Mouse (Mus musculus): ENCODE results near the gene Aldh3a2. TPM values are rescaled to one million over a fixed set of nuclear protein-coding genes. Genes with fewer than 3 reads are reported as not detected.

Aldh3a2 gene
- polyA plus RNA-seq, 1 experiment: not detected

- H3K4me1 ChIP-seq (ENCODE audit: control insufficient read depth, insufficient read depth, low read length): no peaks in the 10 kb centered on the region
- no peak overlapping the region for H3K4me3 ChIP-seq (ENCODE audit: insufficient read depth, low read depth, low read length)
- 84% methylated on average over 6 of the region's 6 CpGs for WGBS
- TF ChIP-seq CTCF (IDR thresholded peaks at IDR 0.05; ENCODE audit: insufficient read depth, low read depth, low read length) (no peak), POLR2A (IDR thresholded peaks at IDR 0.05; ENCODE audit: insufficient read depth, low read depth, low read length) (no peak)
- no peak overlapping the region for H3K27ac ChIP-seq (ENCODE audit: insufficient read depth, low read depth, low read length)
Observed at GRCm38 (mm10) chr11:61225941-61226412, 41.3 kb downstream of the Aldh3a2 start.

- Histone ChIP-seq H3K4me3 (ENCODE audit: insufficient read depth, low read depth, low read length) (no peak overlapping the region), H3K4me1 (ENCODE audit: control insufficient read depth, insufficient read depth, low read length) (no peaks in the 10 kb centered on the region), H3K27ac (ENCODE audit: insufficient read depth, low read depth, low read length) (no peak overlapping the region)
- TF ChIP-seq CTCF (IDR thresholded peaks at IDR 0.05; ENCODE audit: insufficient read depth, low read depth, low read length): no peak
- no peak for TF ChIP-seq POLR2A (IDR thresholded peaks at IDR 0.05; ENCODE audit: insufficient read depth, low read depth, low read length)
- WGBS: 83% methylated on average over 4 of the region's 4 CpGs
Observed at GRCm38 (mm10) chr11:61225511-61225910, 41.8 kb downstream of the Aldh3a2 start.

GRCm38 (mm10) chr11:61224907-61225306 lies 42.4 kb downstream of the Aldh3a2 start:
- Histone ChIP-seq H3K4me3 (ENCODE audit: insufficient read depth, low read depth, low read length) (no peak overlapping the region), H3K27ac (ENCODE audit: insufficient read depth, low read depth, low read length) (no peak overlapping the region), H3K4me1 (ENCODE audit: control insufficient read depth, insufficient read depth, low read length) (no peaks in the 10 kb centered on the region)
- 93% methylated on average over 10 of the region's 10 CpGs for WGBS
- TF ChIP-seq CTCF (IDR thresholded peaks at IDR 0.05; ENCODE audit: insufficient read depth, low read depth, low read length) (no peak), POLR2A (IDR thresholded peaks at IDR 0.05; ENCODE audit: insufficient read depth, low read depth, low read length) (no peak)

- TF ChIP-seq POLR2A (IDR thresholded peaks at IDR 0.05; ENCODE audit: insufficient read depth, low read depth, low read length): no peak
- no peak for TF ChIP-seq CTCF (IDR thresholded peaks at IDR 0.05; ENCODE audit: insufficient read depth, low read depth, low read length)
- 80% methylated on average over 6 of the region's 6 CpGs for WGBS
- H3K4me3 ChIP-seq (ENCODE audit: insufficient read depth, low read depth, low read length): no peak overlapping the region
- H3K27ac ChIP-seq (ENCODE audit: insufficient read depth, low read depth, low read length): no peak overlapping the region
- H3K4me1 ChIP-seq (ENCODE audit: control insufficient read depth, insufficient read depth, low read length): no peaks in the 10 kb centered on the region
Observed at GRCm38 (mm10) chr11:61224234-61224744, 43.0 kb downstream of the Aldh3a2 start.

- H3K27ac ChIP-seq (ENCODE audit: insufficient read depth, low read depth, low read length): no peak overlapping the region
- no peak overlapping the region for H3K4me3 ChIP-seq (ENCODE audit: insufficient read depth, low read depth, low read length)
- H3K4me1 ChIP-seq (ENCODE audit: control insufficient read depth, insufficient read depth, low read length): no peaks in the 10 kb centered on the region
- TF ChIP-seq CTCF (IDR thresholded peaks at IDR 0.05; ENCODE audit: insufficient read depth, low read depth, low read length) (no peak), POLR2A (IDR thresholded peaks at IDR 0.05; ENCODE audit: insufficient read depth, low read depth, low read length) (no peak)
- 88% methylated on average over 9 of the region's 9 CpGs for WGBS
Observed at GRCm38 (mm10) chr11:61222971-61223745, 44.1 kb downstream of the Aldh3a2 start.

GRCm38 (mm10) chr11:61222007-61222406 lies 45.3 kb downstream of the Aldh3a2 start:
- 67% methylated on average over 1 of the region's 1 CpGs for WGBS
- Histone ChIP-seq H3K4me3 (ENCODE audit: insufficient read depth, low read depth, low read length) (no peak overlapping the region), H3K4me1 (ENCODE audit: control insufficient read depth, insufficient read depth, low read length) (no peaks in the 10 kb centered on the region), H3K27ac (ENCODE audit: insufficient read depth, low read depth, low read length) (no peak overlapping the region)
- TF ChIP-seq POLR2A (IDR thresholded peaks at IDR 0.05; ENCODE audit: insufficient read depth, low read depth, low read length) (no peak), CTCF (IDR thresholded peaks at IDR 0.05; ENCODE audit: insufficient read depth, low read depth, low read length) (no peak)

- H3K4me3 ChIP-seq (ENCODE audit: insufficient read depth, low read depth, low read length): no peak overlapping the region
- no peaks in the 10 kb centered on the region for H3K4me1 ChIP-seq (ENCODE audit: control insufficient read depth, insufficient read depth, low read length)
- TF ChIP-seq CTCF (IDR thresholded peaks at IDR 0.05; ENCODE audit: insufficient read depth, low read depth, low read length) (no peak), POLR2A (IDR thresholded peaks at IDR 0.05; ENCODE audit: insufficient read depth, low read depth, low read length) (no peak)
- no peak overlapping the region for H3K27ac ChIP-seq (ENCODE audit: insufficient read depth, low read depth, low read length)
- WGBS: 67% methylated on average over 9 of the region's 9 CpGs
Observed at GRCm38 (mm10) chr11:61220156-61220881, 46.9 kb downstream of the Aldh3a2 start.

- H3K4me3 ChIP-seq (ENCODE audit: insufficient read depth, low read depth, low read length): no peak overlapping the region
- peaks cover 12% of the 10 kb centered on the region for H3K4me1 ChIP-seq (ENCODE audit: control insufficient read depth, insufficient read depth, low read length)
- 87% methylated on average over 3 of the region's 3 CpGs for WGBS
- no peak overlapping the region for H3K27ac ChIP-seq (ENCODE audit: insufficient read depth, low read depth, low read length)
- TF ChIP-seq POLR2A (IDR thresholded peaks at IDR 0.05; ENCODE audit: insufficient read depth, low read depth, low read length): no peak
- no peak for TF ChIP-seq CTCF (IDR thresholded peaks at IDR 0.05; ENCODE audit: insufficient read depth, low read depth, low read length)
Observed at GRCm38 (mm10) chr11:61215936-61216335, 51.3 kb downstream of the Aldh3a2 start.

- Histone ChIP-seq H3K4me3 (ENCODE audit: insufficient read depth, low read depth, low read length) (no peak overlapping the region), H3K27ac (ENCODE audit: insufficient read depth, low read depth, low read length) (no peak overlapping the region), H3K4me1 (ENCODE audit: control insufficient read depth, insufficient read depth, low read length) (peaks cover 19% of the 10 kb centered on the region)
- TF ChIP-seq CTCF (IDR thresholded peaks at IDR 0.05; ENCODE audit: insufficient read depth, low read depth, low read length): no peak
- no peak for TF ChIP-seq POLR2A (IDR thresholded peaks at IDR 0.05; ENCODE audit: insufficient read depth, low read depth, low read length)
- WGBS: 41% methylated on average over 20 of the region's 20 CpGs
Observed at GRCm38 (mm10) chr11:61212102-61212501, 55.2 kb downstream of the Aldh3a2 start.
